Mouse (Mus musculus) heart, postnatal 36 days (tissue): ENCODE measurements around the gene Gm45233. TPM values are rescaled to one million over a fixed set of nuclear protein-coding genes. Genes with fewer than 3 reads are reported as not detected.

Experiments used
- DNase-seq, 2 experiments: peaks; one replicate each; pipeline ENCODE4 v3.0.0; 2021 to 2022
- intact Hi-C: fragments of 180-260 bp; cut with DNase I; formaldehyde crosslinking; loops from one replicate; pipeline ENCODE4 v1.15.1; 2025
- total RNA-seq, 2 experiments: library from RNA; stranded (reverse); gene quantifications; 2 replicates each; pipeline ENCODE4 v1.2.3; 2021

Gm45233 gene
- total RNA-seq, 2 experiments from 2014 or later: 0.70 TPM; not detected in 1

DNA sequence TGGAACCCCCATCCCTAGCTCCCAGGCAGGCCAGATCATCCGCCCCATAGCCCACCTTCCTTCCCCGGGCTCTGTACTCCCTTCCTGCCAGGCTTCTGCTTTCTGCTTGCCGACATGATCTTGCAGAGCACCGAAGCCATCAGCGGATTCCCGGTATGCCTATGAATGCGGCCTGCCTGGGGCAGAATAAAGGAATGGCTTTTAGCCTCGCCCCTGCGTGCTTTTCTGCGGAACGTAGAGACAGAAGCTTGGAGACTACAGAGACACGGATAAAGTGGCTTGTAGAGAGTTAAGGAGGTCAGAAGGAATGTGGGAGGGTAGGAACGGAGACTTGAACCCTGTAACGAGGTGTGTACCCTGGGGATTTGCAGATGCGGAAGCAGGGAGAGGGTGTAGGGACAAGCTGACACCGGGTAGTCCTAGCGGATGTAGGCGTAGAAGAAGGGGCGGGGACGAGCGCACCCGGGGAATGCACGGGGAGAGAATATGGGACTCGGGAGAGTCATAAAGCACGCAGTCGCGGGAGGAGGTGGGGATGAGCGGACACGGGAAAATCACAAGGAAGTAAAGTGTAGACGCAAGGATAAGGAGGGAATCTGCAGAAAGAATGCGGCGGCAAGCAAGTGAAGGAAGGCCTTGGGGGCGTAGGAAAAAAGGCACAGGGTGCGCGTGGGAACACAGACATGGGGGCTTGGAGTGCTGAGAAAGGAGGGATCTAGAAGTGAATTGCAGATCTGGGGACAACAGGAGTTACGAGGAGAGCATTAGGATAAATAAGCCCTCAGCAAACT is 607 bp upstream of the Gm45233 start:
- DNase-seq: peak; percentile 83
- intact Hi-C loops: loop anchor here (5.0 kb wide), 2 partner anchors 136 to 804 kb away; partner anchors contain the start of genes 1700028J19Rik and 2410002F23Rik

DNA sequence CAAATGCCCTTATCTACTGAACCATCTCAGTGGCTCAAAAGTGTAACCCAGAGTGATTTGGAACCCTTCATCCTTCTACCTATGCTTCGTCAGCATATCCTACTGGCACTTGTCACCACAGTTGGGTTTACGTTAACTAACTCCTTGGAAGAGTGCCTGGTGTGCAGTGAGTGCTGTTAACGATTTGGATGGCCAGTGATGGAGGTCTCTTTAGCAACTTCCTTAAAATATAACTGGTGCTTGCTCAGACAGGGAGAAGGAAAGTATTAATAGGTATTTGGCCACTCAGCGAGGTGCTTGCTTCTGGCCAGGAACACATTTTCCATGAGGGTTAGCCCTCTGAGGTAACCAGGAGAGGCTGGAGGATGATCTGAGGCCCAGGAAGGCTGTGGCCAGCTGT is 3.9 kb downstream of the Gm45233 start:
- no peak for DNase-seq
- intact Hi-C loops: no loop called here

GRCm38 (mm10) chr7:43448246-43448645 is 4.3 kb downstream of the Gm45233 start:
- intact Hi-C loops: no loop called here
- DNase-seq: no peak

DNA sequence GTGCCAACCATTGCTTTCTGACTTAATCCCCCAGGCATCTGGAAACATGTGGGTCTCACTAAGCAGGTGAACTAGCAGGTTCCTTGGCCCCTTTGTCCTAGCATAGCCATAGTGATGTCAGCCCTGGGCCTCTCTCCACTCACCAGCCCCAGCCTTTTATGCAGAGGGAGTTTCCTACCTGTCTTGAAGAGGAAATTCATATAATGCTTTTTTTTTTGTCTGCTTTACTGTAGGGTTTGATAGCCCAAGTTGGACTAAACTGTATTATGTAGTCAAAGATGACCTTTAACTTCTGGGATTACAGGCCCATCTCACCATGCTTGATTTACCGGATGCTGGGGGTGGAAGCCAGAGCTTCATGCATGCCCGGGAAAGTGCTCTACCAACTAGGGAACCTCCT is 5.9 kb downstream of the Gm45233 start:
- no peak for DNase-seq
- intact Hi-C loops: no loop called here

DNA sequence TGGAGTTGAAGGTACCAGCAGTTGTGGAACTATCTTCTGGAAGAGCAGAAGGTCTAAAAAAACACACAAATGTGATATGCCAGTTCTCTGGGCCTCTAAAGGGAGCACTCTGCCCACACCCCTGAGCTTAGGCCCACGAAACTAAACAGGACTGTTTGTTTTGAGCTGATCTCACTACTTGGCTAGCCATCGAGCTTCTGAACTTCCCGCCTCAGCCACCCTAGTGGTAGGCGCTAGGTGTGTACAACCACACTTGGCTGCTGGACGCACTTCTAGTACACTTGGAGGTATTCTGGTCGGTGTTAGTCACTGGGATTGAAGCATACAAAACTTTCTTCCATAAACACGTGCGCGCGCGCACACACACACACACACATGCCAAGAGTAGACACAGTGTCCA is 7.8 kb downstream of the Gm45233 start:
- intact Hi-C loops: no loop called here
- DNase-seq: no peak

DNA sequence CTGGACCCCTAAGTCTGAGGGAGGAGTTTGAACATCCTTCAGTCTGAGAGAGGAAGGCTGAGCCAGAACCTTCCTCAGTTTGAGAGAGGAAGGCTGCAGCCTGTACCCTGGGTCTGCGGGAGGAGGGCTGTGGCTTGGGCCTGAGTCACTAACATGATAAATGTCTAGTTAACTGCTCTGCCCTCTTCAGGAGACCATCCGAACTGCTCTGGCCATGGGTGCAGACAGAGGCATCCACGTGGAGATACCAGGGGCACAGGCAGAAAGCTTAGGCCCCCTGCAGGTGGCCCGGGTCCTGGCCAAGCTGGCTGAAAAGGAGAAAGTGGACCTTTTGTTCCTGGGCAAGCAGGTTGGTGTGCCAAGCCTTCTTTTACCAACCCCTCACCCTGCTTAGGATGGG is 8.7 kb downstream of the Gm45233 start:
- intact Hi-C loops: no loop called here
- no peak for DNase-seq

- no peak for DNase-seq
- intact Hi-C loops: no loop called here
Observed at GRCm38 (mm10) chr7:43453599-43454355, 9.8 kb downstream of the Gm45233 start.

DNA sequence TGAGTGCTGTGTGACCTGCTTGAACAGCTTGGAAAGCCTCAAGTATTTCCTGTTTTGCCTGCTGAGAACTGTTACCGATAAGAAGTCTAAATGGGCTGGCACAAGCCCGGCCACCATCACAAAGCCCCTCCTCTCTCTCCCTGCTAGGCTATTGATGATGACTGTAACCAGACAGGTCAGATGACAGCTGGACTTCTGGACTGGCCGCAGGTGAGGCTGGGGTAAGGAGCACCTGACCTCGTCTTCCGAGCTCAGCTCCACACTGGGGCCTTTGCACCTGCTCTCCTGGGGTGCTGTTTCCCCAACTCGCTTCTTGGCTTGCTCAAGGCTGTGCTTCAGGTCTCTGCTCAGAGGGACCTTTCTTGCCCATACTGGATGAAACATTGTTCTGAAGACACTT is 10.4 kb downstream of the Gm45233 start:
- intact Hi-C loops: no loop called here
- no peak for DNase-seq

DNA sequence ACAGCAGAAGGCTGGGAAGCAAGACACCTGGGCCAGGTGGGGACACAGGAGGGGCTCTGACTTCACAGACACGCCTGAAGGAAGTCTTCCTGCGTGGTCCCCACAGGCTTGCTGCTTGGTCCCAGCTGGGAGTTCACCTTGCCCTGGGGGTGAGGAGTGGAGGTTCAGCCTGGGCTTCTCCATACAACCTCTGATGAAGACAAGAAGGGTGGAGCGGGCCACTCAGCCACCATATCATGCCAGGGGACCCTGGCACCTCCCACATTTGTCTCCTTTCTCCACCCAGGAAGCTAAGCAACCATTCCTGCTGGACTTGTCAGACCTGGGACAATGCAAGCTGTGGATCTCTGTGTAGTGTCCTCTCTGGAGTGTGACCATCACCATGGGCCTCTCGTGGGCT is 18.9 kb downstream of the Gm45233 start, which contains the start of gene Vsig10l:
Gene Vsig10l (plus strand): TSS at position 301 of the 400 bp plus-strand sequence.
- intact Hi-C loops: no loop called here
- DNase-seq: no peak

DNA sequence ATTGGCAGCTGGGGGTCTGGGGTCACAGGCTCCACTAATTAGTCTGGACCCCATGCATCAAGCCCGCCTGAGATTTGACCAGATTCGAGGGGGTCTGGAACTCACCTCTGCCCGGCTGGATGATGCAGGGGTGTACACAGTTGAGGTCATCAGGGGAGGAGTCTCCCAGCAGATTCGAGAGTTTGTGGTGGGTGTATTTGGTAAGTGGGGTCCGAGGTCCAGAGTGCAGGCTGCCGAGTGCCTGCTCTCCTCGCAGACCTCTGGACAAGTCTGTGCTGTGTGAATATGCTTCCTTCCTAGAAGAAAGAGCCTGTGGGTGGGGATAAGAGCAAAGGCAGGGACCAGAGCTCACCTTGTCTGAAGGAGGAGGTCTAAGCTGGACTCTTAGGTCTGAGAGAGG is 20.0 kb downstream of the Gm45233 start:
- intact Hi-C loops: no loop called here
- DNase-seq: no peak

DNA sequence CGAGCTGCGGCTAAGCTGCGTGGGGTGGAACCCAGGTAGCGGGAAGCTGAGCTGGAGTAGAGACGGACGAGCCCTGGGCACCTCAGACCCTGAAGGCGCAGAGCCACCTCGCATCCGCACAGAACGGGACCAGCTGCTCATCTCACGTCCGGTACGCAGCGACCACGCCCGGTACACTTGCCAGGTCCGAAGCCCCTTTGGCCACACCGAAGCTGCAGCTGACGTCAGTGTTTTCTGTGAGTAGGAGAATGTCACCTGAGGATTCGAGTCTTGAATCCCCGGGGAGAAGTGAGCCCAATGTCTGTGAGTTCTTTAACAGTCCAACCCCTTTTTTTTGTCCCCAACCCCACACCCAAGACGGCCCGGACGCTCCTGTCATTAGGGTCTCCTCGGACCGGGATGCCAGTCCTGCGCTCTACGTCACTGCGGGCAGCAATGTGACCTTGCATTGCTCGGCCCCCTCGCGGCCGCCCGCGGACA is 21.0 kb downstream of the Gm45233 start:
- intact Hi-C loops: loop anchor here (5.0 kb wide), 3 partner anchors 97 to 207 kb away; partner anchors contain the start of genes Ctu1, Zfp658 and Zfp719
- no peak for DNase-seq

DNA sequence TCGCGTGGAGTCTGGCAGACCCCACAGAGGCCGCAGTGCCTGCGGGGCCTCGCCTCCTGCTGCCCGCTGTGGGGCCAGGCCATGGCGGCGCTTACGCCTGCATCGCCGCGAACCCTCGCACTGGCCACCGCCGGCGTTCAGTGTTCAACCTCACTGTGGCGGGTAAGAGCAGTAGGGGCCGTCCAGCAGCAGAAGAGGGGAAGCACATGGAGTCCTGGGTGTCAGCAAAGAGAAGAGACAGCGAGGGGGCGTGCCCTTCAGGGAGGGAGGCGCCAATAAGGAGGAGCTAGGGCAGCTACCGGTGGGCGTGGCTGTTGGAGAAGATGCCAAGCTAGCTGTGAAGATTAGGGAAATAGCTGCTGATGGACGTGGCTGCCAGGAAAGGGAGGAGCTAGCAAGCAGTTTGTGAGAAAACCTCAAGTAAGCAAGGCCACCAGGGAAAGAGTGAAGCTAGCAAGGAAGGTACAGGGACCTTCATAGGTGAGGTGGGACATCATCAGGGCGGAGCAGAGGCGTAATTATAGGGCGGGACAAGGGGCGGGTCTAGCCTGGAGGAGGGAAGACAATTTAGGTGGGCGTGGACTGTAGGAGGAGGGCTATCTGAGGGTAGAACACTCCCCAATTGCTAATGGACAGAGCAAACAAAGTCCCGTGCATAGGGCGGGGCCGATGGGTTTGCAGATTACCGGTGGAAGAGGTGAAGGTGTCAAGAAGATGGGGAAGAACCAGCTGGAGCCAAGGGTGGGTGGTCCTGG is 21.6 kb downstream of the Gm45233 start:
- DNase-seq: peak; percentile 87
- intact Hi-C loops: loop anchor here (1.0 to 5.0 kb wide), 4 partner anchors 42 to 207 kb away; partner anchors contain the start of genes Ctu1, Zfp658 and Zfp719

DNA sequence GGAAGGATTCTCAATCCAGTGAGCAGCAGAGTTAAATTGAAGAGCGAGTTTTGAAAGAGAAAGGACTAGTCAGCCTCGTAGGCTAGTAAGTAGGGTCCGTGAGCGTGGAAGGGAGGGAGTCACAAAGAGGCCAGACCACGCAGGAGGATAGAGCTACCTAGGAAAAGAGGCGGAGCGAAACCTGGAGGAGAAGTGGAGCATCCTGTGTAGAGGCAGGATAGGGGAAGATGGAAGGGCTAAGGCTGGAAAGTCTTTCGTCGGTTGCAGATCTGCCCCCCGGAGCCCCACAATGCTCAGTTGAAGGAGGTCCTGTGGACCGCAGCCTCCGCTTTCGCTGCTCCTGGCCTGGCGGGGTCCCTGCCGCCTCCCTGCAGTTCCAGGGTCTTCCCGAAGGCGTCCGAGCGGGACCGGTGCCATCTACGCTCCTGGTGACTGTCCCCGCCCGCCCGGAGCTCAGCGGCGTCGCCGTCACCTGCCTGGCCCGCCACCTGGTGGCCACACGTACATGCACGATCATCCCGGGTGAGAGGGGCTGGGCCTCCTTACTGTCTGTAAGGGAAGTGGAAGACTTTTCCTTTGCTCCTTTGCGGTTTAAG is 22.3 kb downstream of the Gm45233 start:
- peak; percentile 81 to 83 for DNase-seq
- intact Hi-C loops: loop anchor here (1.0 to 5.0 kb wide), 4 partner anchors 43 to 206 kb away; partner anchors contain the start of genes Ctu1, Zfp658 and Zfp719

DNA sequence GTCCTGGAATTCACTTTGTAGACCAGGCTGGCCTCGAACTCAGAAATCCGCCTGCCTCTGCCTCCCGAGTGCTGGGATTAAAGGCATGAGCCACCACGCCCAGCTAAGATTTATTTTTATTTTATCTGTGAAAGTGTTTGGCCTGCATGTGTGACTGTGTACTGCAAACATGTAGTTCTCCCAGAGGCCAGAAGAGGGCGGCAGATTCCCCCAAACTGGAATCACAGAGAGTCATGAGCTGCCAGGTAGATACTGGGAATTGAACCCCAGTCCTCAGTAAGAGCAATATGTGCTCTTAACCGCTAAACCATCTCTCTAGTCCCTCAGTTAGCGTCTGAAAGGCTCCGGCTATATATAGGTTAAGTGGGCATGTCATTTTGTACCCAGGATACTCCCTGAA is 26.4 kb downstream of the Gm45233 start:
- intact Hi-C loops: no loop called here
- peak in 1 of 2 experiments; percentile 47 for DNase-seq

GRCm38 (mm10) chr7:43475706-43476105 is 31.8 kb downstream of the Gm45233 start:
- intact Hi-C loops: no loop called here

DNA sequence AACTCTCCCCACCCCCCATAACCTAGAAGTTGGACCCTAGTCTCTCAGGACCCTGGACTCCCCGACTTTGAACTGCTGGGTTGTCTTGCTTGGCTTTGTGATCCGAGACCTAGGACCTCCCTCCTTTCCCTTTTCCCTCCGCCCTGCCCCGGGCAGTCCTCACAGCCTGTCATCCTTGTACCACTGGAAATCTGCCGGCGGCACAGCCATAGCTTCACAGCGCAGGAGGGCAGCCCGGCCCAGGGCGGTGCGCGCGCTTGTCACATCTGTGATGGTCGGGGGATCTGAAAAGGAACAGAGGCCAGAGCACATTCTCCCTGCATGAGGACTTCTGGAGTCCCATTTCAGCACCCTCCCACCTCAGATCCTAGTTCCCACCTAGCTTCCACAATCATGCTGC is 32.4 kb downstream of the Gm45233 start:
- DNase-seq: no peak
- intact Hi-C loops: no loop called here

More at GRCm38 (mm10) chr7:43475706-43476105, 31.8 kb downstream of the Gm45233 start:
- no peak for DNase-seq

GRCm38 (mm10) chr7:43481191-43481590 is 37.3 kb downstream of the Gm45233 start:
- DNase-seq: no peak
- intact Hi-C loops: no loop called here

DNA sequence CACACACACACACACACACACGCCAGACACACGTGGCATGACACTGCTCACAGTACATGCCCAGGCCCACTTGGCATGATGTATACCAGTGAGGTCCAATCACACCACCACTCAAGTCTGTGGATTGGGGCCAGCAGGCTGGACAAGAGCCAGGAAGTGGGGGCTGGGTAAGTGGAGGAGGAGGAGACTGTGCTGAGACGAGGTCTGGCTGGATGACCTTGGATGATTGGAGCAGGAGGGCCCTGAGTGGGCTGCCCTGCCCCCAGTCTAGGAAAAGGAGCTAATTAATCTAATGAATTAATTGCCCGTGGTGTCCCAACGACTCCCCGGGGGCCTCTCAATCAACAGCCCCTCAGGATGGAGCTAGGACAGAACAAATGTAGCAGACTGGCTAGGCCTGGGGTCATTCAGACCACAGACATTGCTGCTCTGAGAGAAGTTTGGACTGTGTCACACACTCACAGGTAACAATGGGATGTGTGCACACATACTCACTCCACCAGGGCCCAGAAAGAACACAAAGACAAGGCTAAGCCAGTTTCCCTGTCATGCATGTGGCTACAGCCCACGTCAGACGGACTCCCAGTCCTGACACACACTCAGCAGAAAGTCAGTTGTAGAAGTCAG is 38.3 kb downstream of the Gm45233 start:
- DNase-seq: no peak
- intact Hi-C loops: no loop called here

- intact Hi-C loops: no loop called here
- DNase-seq: no peak
Observed at GRCm38 (mm10) chr7:43483236-43483635, 39.3 kb downstream of the Gm45233 start.

DNA sequence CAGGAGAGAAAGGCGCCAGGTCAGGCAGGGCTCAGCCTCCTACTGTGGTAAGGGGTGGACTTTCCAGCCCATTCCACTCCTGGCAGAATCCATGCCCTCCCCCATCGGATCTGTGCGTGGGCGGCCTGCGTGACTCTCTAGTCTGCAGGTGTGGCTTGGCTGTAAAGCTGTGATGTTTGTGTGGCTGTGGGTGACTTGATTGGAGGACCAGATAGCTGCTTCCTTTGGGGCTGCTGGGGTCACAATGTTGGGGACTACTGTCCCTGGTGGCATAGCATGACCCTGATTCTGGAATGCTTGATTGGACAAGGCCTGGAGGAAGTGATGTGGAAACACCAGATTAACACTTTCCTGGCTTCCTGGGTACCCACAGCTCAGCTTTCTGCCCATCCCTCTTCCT is 44.7 kb downstream of the Gm45233 start:
- DNase-seq: no peak
- intact Hi-C loops: no loop called here
